Mouse (Mus musculus) olfactory bulb, adult 2 months (tissue): Measurements from ENCODE around the gene Swt1.

Source experiments
- CTCF ChIP-seq: fragments of 200-500 bp; IDR thresholded peaks from 2 replicates; pipeline ENCODE4 v1.5.1; 2012; ENCODE audit warnings: low read depth, mild to moderate bottlenecking, low read length, moderate library complexity; ENCODE audit not compliant: insufficient read depth
- POLR2A ChIP-seq: fragments of 200-500 bp; IDR thresholded peaks from 2 replicates; pipeline ENCODE4 v1.6.1; 2012; ENCODE audit warnings: mild to moderate bottlenecking, low read depth, low read length, moderate library complexity; ENCODE audit not compliant: insufficient read depth

GRCm38 (mm10) chr1:151328341-151329097 lies 99.7 kb downstream of the Swt1 start:
- TF ChIP-seq POLR2A (no peak), CTCF (no peak)
